Mouse (Mus musculus) adrenal gland, postnatal 10 days (tissue): ENCODE data around the gene Mab21l3. TPM values are rescaled to one million over a fixed set of nuclear protein-coding genes. Genes with fewer than 3 reads are reported as not detected.
"Not testable (repeated sequence)": the region's sequence is repeated elsewhere in the genome, so short reads cannot be mapped to it uniquely, and the experiment has no call there.

Source experiments
- DNase-seq: peaks from one replicate; pipeline ENCODE4 v3.0.0; 2021; ENCODE audit warnings: mixed read lengths
- total RNA-seq, 2 experiments: library from RNA; stranded (reverse); gene quantifications; 2 replicates each; pipeline ENCODE4 v1.2.3; 2021

Mab21l3 gene
- total RNA-seq, 2 experiments from 2014 or later: 0.24 to 0.48 TPM

DNA sequence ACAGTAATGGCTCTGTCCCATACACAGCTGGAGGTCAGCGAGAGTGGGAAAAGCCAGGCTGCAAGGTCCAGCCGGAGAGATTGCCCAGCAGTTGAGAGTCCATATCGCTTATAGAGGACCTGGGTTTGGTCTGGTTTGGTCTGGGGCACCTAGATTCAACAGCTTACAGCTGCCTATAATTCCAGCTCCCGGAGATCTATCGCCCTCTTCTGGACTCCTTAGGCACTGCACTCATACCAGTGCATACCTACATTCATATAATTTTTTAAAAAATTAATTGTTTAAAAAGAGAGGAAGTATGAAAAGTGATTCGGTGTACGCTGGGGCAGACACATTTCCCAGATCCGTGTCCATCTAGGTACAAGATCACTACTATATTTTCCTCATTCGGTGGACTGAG lies 9.4 kb downstream of the Mab21l3 start:
- no peak for DNase-seq

DNA sequence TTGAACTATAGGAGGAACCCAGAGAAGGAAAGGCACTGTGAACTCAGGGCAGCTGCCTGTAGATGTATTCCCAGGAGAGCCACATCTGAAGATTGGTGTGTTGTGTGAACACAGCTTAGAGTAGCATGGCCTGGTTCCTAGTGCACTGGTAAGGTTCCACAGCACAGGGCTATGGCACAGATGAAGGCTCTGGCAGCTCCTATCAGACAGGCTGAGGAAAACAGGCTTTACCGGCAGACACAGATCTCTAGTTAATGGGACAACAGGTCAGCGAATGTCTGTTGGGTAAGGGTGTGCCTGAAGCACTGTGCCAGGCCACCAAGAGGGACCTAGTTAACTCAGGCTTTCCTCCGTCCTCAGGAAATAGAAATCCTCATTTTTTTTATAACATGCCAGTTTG lies 11.8 kb downstream of the Mab21l3 start:
- DNase-seq: no peak

DNA sequence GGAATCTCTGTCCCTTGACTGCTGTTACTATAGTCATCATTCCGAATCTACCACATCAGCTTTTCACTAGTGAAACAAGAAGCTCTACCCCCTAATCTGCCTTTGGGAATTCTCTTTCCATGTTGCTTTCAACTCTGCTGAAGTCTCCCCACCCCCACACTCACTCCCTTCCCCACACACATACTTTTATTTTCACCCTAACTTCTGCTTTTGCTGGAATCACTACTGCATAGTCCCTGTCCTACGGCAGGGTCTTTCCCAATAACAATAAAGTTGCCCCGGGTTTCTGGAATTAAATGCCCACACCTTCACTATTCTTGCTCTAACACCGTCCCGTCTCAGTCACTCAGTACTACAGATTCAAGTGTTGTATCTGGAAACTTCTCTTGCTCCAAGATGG lies 12.2 kb downstream of the Mab21l3 start:
- DNase-seq: no peak

DNA sequence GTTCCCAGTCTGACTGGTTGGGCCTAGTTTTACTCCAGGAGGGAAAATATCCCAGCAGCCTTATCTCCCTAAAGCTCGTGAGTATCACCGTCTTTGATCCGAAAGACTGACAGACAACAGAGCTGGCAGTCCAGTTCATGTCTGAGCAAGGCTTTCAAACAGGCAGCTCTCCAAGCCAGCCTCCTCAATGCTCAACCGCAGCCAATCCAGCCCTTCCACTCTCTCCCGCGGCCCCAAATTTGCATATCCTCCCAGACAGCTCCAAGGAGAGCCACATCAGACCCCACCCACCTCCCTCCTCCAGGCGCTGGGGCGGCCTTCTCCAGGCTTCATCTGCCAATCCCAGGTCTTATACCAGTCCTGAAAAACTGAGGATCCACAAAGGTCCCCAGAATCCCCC lies 12.7 kb downstream of the Mab21l3 start:
- DNase-seq: peak; percentile 83

DNA sequence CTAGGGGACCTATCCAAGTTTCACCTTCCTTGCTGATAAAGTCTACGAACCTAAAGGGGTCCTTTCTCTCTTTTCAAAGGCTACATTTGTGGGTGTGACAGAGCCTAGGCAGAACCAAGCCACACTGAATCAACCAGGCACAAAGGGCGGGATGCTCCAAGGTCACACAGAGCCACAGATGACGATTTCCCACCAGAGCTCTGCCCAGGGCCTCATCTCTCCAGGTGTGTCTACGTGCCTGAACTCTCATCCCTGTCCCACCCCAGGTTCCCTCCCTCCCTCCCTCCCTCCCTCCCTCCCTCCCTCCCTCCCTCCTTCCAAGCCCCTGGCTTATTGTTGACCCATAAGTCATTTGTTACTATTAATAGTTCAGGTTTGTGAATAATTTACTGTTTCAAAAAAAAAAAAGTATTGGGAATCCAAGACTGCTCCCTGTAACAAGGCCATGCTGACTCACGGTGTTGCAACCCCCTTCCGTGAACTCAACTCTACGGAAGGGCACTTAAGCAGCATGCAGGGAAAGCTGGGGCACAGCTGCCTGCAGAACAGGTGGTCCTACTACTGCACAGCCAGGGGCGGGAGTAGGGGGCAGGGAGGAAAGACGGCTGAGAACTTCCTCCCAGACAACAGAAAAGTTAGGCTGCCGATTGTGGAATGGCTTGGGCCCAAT lies 17.4 kb downstream of the Mab21l3 start:
- DNase-seq: peak; percentile 70

DNA sequence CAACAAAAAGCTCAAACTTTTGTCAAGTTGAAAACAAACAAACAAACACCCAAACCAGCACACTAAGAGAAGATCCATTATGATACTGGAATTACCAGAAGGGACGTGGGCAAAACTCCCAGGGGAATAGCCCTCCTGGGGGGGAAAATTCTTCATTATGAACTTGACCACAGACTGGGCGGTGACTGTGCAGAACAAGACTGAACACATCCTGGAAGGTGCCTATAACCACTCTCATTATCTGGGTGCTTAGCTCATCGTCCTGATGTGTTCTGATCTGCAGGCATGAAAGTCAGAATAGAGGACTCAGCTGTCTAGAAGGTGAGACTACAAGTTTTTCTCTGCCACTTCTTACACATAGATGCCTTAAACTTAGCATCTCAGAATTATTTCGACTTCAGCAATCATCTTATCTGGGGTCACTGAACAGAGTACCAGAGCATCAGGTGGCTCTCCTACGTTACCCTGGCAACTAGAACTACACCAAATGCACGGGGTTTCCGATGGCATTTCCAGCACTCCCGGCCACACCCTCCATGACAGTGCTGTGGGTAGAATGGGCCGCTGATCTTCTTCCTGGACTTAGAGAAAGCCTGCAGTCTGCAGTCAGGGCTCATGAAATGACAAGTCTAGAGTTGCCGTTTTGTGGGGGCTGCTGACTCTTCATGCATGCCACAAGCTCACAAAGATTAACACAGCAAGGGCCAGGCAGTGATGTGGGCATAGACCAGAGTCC lies 18.7 kb downstream of the Mab21l3 start:
- DNase-seq: no peak

DNA sequence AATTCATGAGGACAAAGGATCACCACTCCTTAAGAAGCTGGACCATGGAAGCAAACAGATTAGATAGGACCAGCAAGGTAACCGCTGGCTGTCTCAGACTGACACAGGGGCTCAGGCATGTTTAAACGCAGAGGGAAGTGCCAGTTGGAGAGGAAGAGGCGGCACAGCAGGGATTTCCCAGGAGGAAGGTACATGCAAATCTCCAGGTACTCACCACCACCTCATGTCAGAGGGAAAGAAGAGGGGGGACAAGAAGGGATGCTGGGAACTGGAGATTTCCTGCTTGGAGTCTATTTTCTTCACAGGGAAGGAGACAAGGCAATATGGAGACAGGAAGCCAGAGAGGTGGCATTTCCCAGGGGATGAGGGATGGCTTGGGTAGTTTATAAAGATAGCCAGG lies 20.2 kb downstream of the Mab21l3 start:
- DNase-seq: no peak

DNA sequence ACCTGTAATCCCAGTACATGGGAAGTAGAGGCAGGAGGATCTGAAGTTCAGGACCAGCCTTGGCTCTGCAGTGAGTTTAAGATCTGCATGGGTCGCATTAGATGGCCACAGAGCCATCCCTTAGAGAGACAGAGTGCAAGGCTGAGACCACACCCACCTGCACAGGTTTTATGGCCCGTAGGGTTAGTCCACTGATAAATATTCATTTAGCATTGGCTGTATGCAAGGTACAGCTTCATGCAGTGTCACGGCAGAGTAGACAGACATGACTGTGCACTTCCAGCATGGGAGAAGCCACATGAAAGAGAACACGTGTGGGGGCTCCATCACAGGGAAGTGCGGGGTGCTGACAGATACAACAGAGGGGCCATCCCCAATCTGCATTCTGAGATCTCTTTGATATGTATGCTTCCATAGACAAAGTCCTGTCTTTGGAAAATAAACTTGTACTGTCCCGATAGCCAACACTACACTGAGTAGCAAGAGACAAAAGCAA lies 21.5 kb downstream of the Mab21l3 start:
- DNase-seq: no peak

DNA sequence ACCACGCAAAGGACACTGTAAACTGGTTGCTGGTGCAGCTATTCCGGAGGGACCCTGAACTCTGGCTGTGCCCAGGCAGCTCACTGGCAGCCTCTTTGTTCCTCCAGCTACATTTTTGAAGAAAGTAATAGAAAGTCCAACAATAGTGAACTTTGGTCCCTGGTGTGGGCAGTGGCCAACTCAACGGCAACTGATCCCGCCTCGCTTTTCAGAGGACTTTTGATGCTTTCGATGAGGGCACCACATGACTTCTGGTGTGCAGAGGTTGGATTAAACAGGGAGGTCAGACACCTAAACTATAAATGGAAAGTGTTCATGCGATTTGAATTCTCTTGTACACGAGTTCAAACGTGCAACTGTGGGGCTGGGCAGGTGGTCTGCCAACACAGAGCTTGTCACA lies 24.4 kb downstream of the Mab21l3 start:
- no peak for DNase-seq

DNA sequence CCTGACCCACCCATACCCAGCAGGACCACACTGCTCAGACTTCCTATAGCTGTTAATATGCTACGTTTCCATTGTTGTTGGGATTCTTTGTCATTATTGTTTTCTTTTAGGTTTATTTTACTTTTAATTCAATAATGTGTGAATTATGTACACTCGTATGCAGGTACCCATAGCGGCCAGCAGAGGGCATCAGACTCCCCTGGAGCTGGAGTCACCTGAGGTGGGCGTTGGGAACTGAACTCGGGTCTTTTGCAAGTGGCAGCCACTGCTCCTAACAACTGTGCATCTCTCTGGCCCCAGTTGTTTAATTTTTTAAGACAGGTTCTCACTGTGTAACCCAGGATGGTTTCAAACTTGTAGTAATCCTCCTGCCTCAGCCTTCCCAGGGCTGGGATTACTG lies 26.7 kb downstream of the Mab21l3 start:
- no peak for DNase-seq

DNA sequence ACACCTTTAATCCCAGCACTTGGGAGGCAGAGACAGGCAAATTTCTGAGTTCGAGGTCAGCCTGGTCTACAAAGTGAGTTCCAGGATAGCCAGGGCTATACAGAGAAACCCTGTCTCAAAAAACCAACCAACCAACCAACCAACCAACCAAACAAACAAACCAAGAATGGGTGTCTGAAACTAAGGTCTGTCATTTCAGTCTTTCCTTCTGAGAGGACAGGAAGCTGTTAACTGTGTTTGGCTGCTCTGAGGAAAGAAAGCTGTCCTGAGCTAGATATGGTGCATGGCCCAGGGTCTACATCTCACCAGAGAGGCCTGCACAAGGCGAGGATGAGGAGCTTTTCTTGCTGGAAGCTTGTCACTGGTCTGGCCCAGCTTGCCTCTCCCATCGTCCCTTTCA lies 28.1 kb downstream of the Mab21l3 start:
- not testable (repeated sequence) for DNase-seq

DNA sequence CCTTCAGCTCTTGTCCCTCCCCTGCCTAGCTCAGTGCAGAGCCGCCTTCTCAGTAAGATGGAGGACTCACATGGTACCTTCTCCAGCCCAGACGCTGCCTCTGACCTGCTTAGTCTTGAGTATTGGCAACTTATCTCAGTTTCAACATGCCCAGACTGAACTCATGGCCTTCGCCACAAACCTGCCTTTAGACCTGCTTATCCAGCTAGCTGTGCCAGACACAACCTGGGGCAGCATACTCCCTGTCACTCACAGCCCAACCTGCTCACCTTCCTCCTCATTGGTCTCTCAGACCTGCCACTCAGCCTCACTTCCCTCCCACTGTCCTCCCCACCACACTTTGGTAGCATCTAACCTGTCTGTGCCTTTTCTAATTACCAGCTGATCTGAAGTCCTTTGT lies 32.8 kb downstream of the Mab21l3 start:
- DNase-seq: no peak

DNA sequence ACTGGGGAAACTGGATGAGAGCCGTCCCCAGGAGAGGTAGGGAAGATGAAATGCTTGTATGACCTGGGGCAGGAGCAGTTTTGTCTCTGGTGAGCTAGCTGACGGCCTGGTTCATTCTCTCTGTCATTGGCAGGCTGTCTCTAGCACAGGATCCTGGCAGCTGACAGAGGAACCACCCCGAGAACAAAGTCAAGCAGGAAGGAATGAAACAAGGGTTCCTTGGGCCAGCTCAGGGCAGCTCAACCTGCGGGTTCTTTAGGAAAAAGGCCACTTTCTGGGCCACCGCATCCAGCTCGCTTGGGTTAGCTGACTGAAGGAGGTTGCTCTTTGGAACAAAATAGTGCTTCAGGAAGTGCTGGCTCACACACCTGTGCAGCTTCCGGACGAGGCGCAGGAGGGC lies 34.0 kb downstream of the Mab21l3 start:
- no peak for DNase-seq

DNA sequence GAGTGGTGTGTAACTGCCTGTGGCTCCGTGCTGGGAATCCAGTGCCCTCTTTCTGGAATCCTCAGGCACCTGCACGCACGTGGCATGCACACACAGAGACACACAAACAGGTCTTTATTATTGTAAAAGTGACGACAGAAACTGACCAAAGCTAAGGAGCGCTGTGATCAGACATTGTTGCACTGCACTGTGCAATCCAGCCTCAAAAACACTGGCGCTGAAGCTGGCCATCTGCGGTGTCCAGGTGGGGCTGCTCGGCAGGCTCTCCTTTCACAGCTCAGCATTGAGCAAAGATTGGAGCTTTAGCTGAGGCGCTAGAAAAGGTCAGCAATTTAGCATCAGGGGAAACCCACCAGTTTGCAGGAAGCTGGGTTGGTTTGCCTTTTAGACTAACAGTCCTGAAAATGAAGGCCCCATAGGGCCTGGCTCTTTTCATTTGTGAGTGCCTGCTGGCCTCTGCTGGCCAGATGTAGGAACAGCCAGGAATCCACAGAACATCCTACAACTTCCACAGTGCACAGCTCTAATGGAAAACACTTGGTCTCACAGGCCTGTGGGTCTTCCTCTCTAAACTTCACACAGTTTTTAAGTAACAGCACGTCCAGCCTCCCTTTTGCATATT lies 36.3 kb downstream of the Mab21l3 start:
- DNase-seq: peak; percentile 74

DNA sequence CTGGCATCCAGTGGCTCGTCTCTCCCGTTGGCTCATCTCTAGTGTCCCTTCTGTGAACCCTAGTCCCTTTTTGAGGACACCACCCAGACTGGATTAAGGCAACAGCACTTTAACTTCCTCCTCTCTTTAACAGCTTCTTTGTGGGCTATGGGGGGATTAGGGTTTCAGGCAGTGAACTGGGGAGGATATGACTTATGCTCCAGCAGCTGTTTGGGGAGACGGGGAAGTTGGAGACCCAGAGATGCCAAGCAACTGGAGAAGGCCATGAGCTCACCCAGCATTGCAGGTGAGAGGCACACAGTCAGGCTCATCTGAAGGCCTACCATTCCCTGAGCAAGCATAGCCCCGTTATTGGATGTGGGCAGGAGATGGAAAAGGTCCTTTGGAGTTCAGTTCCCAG lies 36.8 kb downstream of the Mab21l3 start:
- DNase-seq: no peak

DNA sequence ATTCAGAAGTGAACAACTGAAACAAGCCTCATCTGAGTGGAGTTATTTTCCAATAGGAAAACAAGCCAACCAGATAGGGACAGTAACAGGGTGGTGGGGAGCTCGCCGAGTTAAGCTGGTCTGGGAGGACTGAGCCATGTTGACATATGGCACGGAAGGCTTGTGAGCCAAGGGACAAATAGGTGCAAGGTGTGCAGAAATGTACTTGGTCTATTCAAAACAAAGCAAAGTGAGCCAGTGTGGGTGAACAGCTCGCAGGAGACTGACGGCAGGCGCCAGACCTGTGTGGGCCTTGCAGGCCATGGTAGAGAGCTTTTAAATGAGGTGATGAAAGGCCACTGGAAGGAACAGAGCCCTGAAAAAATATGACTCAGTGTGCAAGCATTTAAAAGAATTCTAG lies 41.1 kb downstream of the Mab21l3 start:
- DNase-seq: no peak

DNA sequence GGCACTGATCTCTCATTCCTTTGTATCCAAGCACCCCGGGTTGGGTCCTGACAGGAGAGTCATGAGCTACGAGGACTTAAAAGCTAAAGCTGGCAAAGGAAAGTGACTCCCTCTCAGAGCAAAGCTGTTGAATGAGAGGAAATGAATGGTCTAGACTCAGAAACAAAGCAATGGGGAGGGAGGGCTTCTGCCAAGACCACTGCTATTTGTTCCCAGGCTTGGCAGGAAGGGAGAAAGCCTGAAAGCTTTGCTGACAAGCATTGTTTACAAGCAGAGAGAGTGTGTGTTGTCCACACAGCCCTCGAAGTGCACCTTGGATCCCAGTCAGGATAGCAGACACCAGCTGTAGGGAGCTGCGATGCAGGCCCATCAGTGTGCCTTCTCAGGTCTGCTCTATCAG lies 41.8 kb downstream of the Mab21l3 start:
- DNase-seq: no peak

DNA sequence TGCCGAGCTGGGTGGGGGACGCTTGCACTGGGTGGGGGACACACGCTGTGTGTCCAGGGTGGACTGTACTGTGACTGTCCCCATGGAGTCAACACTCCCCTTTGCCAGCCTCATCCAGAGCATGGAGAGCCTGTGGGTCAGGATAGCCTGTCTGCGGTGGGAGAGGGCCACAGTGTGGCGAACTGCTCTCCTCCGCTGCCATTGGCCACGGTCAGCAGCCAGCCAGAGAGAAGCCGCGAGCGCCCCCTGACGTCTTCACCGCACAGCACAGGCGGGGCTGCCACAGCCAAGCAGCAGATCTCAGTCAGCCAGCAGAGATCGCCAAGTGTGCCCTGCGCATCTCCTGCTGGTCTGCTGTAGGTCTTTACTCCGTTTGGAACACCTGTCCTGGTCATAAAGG lies 42.6 kb downstream of the Mab21l3 start:
- DNase-seq: peak; percentile 96

DNA sequence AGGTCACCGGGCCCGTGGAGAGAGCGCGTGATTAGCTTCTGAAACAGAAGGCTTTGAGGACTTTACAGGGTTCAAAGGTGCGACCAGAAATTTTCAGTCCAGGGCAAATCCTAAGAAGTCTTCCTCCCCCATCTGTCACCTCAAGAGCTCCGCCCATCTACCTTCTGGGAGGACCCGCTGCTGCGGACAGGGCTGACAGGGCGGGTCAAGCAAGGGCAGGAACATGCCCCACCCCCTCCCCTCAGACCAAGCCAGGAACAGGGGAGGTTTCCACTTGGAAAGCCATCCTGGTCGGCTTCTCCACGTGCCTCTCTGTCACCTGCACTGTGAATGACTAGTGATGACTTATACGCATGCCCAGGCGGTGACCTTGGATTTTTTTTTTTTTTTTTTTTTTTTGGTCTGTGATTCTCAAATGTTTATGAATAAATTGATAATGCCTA lies 43.2 kb downstream of the Mab21l3 start:
- DNase-seq: no peak

DNA sequence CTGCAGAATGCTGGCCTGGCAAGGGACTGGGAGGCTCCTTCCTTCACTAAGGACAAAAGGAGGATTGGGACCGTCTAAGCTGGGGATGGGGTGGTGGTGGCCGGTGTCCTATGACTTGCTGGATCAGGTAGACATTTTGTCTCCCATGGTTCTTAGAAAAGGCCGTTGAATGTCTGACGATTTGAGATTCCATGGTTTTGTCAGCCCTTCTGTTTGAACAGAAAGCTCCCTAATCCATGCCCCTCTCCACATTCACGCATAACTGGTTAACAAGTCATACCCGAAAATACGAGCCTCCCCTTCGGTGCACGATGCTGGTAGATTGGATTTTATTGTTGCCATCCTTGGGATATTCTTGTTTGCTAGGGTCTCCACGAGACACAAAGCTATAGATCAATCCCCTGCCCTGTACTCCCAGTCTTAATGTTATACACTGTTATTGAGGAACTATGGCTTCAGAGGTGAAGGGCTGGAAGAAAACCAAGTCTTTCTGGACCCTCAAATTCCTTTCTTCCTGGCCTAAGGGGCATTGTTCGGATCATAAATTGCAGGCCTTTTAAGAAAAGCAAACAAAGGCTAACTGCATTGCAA lies 43.7 kb downstream of the Mab21l3 start:
- DNase-seq: no peak

DNA sequence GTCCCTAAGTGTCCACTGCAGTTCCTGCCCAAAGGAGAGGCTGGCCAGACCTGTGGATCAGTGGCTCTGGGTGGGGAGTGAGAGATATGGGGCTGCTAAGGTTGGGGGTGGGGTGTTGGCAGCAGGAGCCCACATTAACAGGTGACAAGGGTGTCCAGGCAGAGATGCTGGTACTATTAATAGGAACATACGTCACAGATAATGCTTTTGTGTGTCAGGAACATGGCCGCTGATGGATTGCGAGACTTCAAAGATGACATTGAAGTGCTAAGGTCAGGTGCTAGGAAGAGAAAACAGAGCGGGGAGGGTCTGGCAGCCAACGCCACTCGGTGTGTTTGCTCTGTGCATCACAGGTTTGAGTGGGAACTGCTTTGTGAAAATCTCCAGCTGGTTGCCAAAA lies 44.4 kb downstream of the Mab21l3 start:
- DNase-seq: no peak

DNA sequence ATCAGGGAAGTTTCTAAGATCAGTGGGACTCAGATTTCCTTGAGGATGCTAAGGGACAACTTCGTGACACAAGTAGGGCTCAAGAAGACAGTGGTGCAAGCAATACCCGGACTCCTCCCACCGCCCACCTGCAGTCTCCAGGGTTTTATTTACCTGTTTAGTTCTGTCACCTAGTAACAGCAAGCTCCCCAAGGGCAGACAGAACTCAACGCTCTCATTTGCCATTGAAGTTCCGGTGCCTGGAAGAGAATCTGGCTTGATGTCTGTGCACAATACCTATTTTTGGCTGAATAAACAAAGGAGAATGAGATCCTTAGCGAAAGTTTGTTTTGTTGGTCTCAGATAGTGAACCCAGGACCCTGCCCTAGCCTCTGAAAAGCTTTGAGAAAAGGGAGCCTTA lies 45.0 kb downstream of the Mab21l3 start:
- DNase-seq: no peak

DNA sequence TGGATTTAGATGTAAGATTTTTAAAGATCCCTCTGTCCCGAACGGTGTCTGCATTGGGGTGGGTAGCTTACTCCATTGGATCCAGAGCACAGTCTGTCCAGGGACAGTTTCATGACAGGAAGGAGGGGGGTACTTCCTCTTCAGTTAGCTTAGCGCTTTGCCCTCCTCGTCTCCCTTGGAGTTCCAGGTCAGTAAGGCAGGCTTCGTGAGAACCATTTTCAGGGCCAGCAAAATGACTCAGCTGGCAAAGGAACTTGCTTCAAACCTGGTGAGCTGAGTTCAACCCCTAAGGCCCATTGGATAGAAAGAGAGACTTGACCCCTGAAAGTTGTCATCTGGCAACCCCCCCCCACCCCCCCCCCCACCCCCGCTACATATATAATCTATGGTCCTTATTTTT lies 46.0 kb downstream of the Mab21l3 start:
- peak; percentile 44 for DNase-seq
